ENCODE assay signal across 26 mouse cellular contexts in the genomic region with DNA sequence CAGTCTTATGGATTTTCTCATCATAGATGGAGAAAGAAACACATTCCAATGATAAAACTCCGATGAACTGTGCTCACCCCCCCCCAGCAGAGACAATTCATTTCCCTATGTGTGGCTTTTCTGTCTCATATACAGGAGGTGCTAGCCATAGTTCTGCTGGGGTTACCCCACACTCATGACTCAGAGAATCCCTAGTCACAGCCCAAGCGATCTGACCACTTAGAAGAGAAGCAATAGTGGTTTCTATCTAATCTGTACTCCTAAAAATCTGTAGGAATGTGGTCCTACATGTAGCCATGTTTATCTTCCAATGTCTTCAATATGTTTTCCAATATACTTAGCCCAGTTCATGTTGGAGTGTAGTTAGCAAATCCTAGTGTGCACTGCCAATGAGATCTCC.
"Had no signal": no experiment of that assay in that cellular context is flagged by ENCODE, and none has a peak within 500 bp of the region (broad histone marks: within the 10 kb centered on the region; RNA-seq: fewer than 3 reads in every experiment).

No protein-coding gene starts in this region.

- H3K27ac ChIP-seq: embryonic facial prominence, embryonic 10.5 days; embryonic facial prominence, embryonic 12.5 days; embryonic facial prominence, embryonic 13.5 days; embryonic facial prominence, embryonic 15.5 days; forebrain, embryonic 10.5 days; forebrain, embryonic 12.5 days; forebrain, embryonic 13.5 days; forebrain, embryonic 15.5 days; gastrocnemius, adult 2 months; heart, adult 2 months had no signal

- H3K4me1 ChIP-seq: embryonic facial prominence, embryonic 10.5 days; embryonic facial prominence, embryonic 12.5 days; embryonic facial prominence, embryonic 13.5 days; embryonic facial prominence, embryonic 15.5 days; forebrain, embryonic 10.5 days; forebrain, embryonic 12.5 days; forebrain, embryonic 13.5 days; forebrain, embryonic 15.5 days had no signal

- H3K27me3 ChIP-seq: embryonic facial prominence, embryonic 12.5 days; embryonic facial prominence, embryonic 13.5 days; embryonic facial prominence, embryonic 15.5 days; forebrain, embryonic 12.5 days; forebrain, embryonic 13.5 days; forebrain, embryonic 15.5 days had no signal

- H3K4me2 ChIP-seq: embryonic facial prominence, embryonic 12.5 days; embryonic facial prominence, embryonic 13.5 days; embryonic facial prominence, embryonic 15.5 days; forebrain, embryonic 12.5 days; forebrain, embryonic 13.5 days; forebrain, embryonic 15.5 days had no signal

- H3K36me3 ChIP-seq: embryonic facial prominence, embryonic 10.5 days; embryonic facial prominence, embryonic 12.5 days; embryonic facial prominence, embryonic 13.5 days; embryonic facial prominence, embryonic 15.5 days; forebrain, embryonic 10.5 days; forebrain, embryonic 12.5 days; forebrain, embryonic 15.5 days had no signal

- H3K4me3 ChIP-seq: embryonic facial prominence, embryonic 10.5 days; embryonic facial prominence, embryonic 12.5 days; embryonic facial prominence, embryonic 13.5 days; embryonic facial prominence, embryonic 15.5 days; erythroblast, embryonic 14.5 days; forebrain, embryonic 10.5 days; forebrain, embryonic 12.5 days; forebrain, embryonic 13.5 days; forebrain, embryonic 15.5 days; gastrocnemius, adult 2 months; heart, adult 2 months had no signal

- DNase-seq: cerebellum, adult 8-10 months; cerebellum, adult 9-10 months; cerebellum, adult 9-11 months; cerebellum, postnatal 10 days; cerebellum, postnatal 14 days; cerebellum, postnatal 25 days; cerebellum, postnatal 36 days; embryo, embryonic 11 days; forebrain, postnatal 0 days; gastrocnemius, adult 2 months; gastrocnemius, postnatal 10 days; gastrocnemius, postnatal 14 days; gastrocnemius, postnatal 25 days; gastrocnemius, postnatal 36 days; heart, adult 11 months; heart, adult 18-20 months; heart, adult 2 months had no signal

- H3K9me3 ChIP-seq: embryonic facial prominence, embryonic 10.5 days; embryonic facial prominence, embryonic 12.5 days; embryonic facial prominence, embryonic 13.5 days; embryonic facial prominence, embryonic 15.5 days; forebrain, embryonic 10.5 days; forebrain, embryonic 12.5 days; forebrain, embryonic 13.5 days had no signal

- H3K9ac ChIP-seq: embryonic facial prominence, embryonic 12.5 days; embryonic facial prominence, embryonic 13.5 days; embryonic facial prominence, embryonic 15.5 days; forebrain, embryonic 12.5 days; forebrain, embryonic 13.5 days; forebrain, embryonic 15.5 days; forebrain, postnatal 0 days had no signal
